ENCODE assay signal across 12 mouse cellular contexts in genomic region chr9:41834487-41835404, GRCm38 (mm10).
DNase-seq lines count a peak whose midpoint lies in the region; ATAC-seq and TF ChIP-seq lines count a peak whose summit lies in the region.
"Had no signal": no experiment of that assay in that cellular context is flagged by ENCODE, and none has a peak within 500 bp of the region (broad histone marks: within the 10 kb centered on the region; RNA-seq: fewer than 3 reads in every experiment).

No protein-coding gene starts in this region.

- no peaks in the 10 kb centered on the region for H3K9me3 ChIP-seq in kidney, postnatal 0 days (replicated peaks; ENCODE audit: low read length)
- H3K9me3 ChIP-seq in forebrain, embryonic 16.5 days (ENCODE audit: control insufficient read depth, low read length): peaks cover 4% of the 10 kb centered on the region; the same call in 1 of the 2 replicates
- peaks cover 4% of the 10 kb centered on the region for H3K9me3 ChIP-seq in limb, embryonic 11.5 days (ENCODE audit: control insufficient read depth, low read length)
- H3K9me3 ChIP-seq in neural tube, embryonic 14.5 days (ENCODE audit: control insufficient read depth, low read length): no peaks in the 10 kb centered on the region
- H3K9me3 ChIP-seq: lung, embryonic 15.5 days had no signal

- 24% methylated on average over 11 of the region's 11 CpGs for WGBS in kidney, postnatal 0 days
- WGBS in forebrain, embryonic 16.5 days: 10% methylated on average over 11 of the region's 11 CpGs
- 17% methylated on average over 11 of the region's 11 CpGs for WGBS in limb, embryonic 11.5 days
- WGBS in neural tube, embryonic 14.5 days: 27% methylated on average over 11 of the region's 11 CpGs

- H3K9ac ChIP-seq in kidney, postnatal 0 days (ENCODE audit: low read depth, low read length): no peak overlapping the region
- H3K9ac ChIP-seq in forebrain, embryonic 16.5 days (replicated peaks; ENCODE audit: low read depth, low read length): no peak overlapping the region
- H3K9ac ChIP-seq in limb, embryonic 11.5 days (ENCODE audit: low read length): no peak overlapping the region
- 0 out of 2 replicates have a peak overlapping the region, but pooled peaks have one; percentile 17 for H3K9ac ChIP-seq in neural tube, embryonic 14.5 days (replicated peaks; ENCODE audit: low read depth, low read length)
- H3K9ac ChIP-seq: embryonic facial prominence, embryonic 13.5 days; lung, embryonic 15.5 days had no signal

- H3K36me3 ChIP-seq in kidney, postnatal 0 days (ENCODE audit: insufficient read depth, low read length): no peaks in the 10 kb centered on the region
- no peaks in the 10 kb centered on the region for H3K36me3 ChIP-seq in forebrain, embryonic 16.5 days (ENCODE audit: control insufficient read depth, insufficient read depth)
- H3K36me3 ChIP-seq in limb, embryonic 11.5 days (ENCODE audit: control insufficient read depth, insufficient read depth, low read length): no peaks in the 10 kb centered on the region
- no peaks in the 10 kb centered on the region for H3K36me3 ChIP-seq in neural tube, embryonic 14.5 days (ENCODE audit: control insufficient read depth, insufficient read depth, low read length)
- H3K36me3 ChIP-seq: embryonic facial prominence, embryonic 13.5 days; lung, embryonic 15.5 days had no signal

- H3K4me3 ChIP-seq in kidney, postnatal 0 days (replicated peaks; ENCODE audit: low read depth, low read length): no peak overlapping the region
- no peak overlapping the region for H3K4me3 ChIP-seq in forebrain, embryonic 16.5 days (replicated peaks; ENCODE audit: low read length)
- H3K4me3 ChIP-seq in limb, embryonic 11.5 days (ENCODE audit: low read depth, low read length): no peak overlapping the region
- no peak overlapping the region for H3K4me3 ChIP-seq in neural tube, embryonic 14.5 days (ENCODE audit: low read depth, low read length)
- H3K4me3 ChIP-seq: embryonic facial prominence, embryonic 13.5 days; lung, embryonic 15.5 days had no signal

- TF ChIP-seq CTCF in kidney, postnatal 0 days (IDR thresholded peaks at IDR 0.05; ENCODE audit: low read depth): no peak

- no peak overlapping the region for H3K4me2 ChIP-seq in kidney, postnatal 0 days (ENCODE audit: low read length)
- no peak overlapping the region for H3K4me2 ChIP-seq in forebrain, embryonic 16.5 days (ENCODE audit: low read length)
- H3K4me2 ChIP-seq in limb, embryonic 11.5 days (ENCODE audit: low read depth, severe bottlenecking): no peak overlapping the region
- H3K4me2 ChIP-seq in neural tube, embryonic 14.5 days (ENCODE audit: low read depth, low read length): no peak overlapping the region; the same call in 1 of the 2 replicates
- H3K4me2 ChIP-seq: embryonic facial prominence, embryonic 13.5 days; lung, embryonic 15.5 days had no signal

- no peaks in the 10 kb centered on the region for H3K4me1 ChIP-seq in kidney, postnatal 0 days (replicated peaks; ENCODE audit: insufficient read depth, low read length)
- peaks cover 8% of the 10 kb centered on the region for H3K4me1 ChIP-seq in forebrain, embryonic 16.5 days (replicated peaks; ENCODE audit: control insufficient read depth, insufficient read depth, low read length)
- no peaks in the 10 kb centered on the region for H3K4me1 ChIP-seq in limb, embryonic 11.5 days (ENCODE audit: control insufficient read depth, insufficient read depth, low read length)
- H3K4me1 ChIP-seq in neural tube, embryonic 14.5 days (ENCODE audit: control insufficient read depth, insufficient read depth, low read length): peaks cover 7% of the 10 kb centered on the region; the same call in 1 of the 2 replicates
- H3K4me1 ChIP-seq: lung, embryonic 15.5 days had no signal

- peak; percentile 38 for DNase-seq in kidney, postnatal 0 days (ENCODE audit: low spot score)
- DNase-seq in kidney, adult 9 months: no peak
- DNase-seq in limb, embryonic 11.5 days (ENCODE audit: low spot score): peak; percentile 71
- no peak for DNase-seq in cerebellum, postnatal 36 days
- DNase-seq in cerebellum, postnatal 4 days (ENCODE audit: low spot score in 2 of 2): no peak
- no peak for DNase-seq in kidney, postnatal 36 days
- DNase-seq: adrenal gland, adult 2 months; gastrocnemius, postnatal 36 days had no signal

- no peak overlapping the region for H3K27ac ChIP-seq in kidney, postnatal 0 days
- peak overlapping the region; percentile 70 for H3K27ac ChIP-seq in forebrain, embryonic 16.5 days (ENCODE audit: low read length)
- H3K27ac ChIP-seq in limb, embryonic 11.5 days (replicated peaks; ENCODE audit: low read depth, low read length): peak overlapping the region; percentile 49
- H3K27ac ChIP-seq in neural tube, embryonic 14.5 days (ENCODE audit: low read depth, low read length): peak overlapping the region; percentile 69
- H3K27ac ChIP-seq: embryonic facial prominence, embryonic 13.5 days; lung, embryonic 15.5 days had no signal

- H3K27me3 ChIP-seq in kidney, postnatal 0 days (ENCODE audit: insufficient read depth, low read length): no peaks in the 10 kb centered on the region
- H3K27me3 ChIP-seq in forebrain, embryonic 16.5 days (replicated peaks; ENCODE audit: control insufficient read depth, insufficient read depth, low read length): no peaks in the 10 kb centered on the region
- no peaks in the 10 kb centered on the region for H3K27me3 ChIP-seq in limb, embryonic 11.5 days (ENCODE audit: control insufficient read depth, insufficient read depth, low read length)
- no peaks in the 10 kb centered on the region for H3K27me3 ChIP-seq in neural tube, embryonic 14.5 days (ENCODE audit: control insufficient read depth, insufficient read depth, low read length)
- H3K27me3 ChIP-seq: embryonic facial prominence, embryonic 13.5 days; lung, embryonic 15.5 days had no signal

- no peak for ATAC-seq in kidney, postnatal 0 days (replicated peaks; ENCODE audit: low FRiP score, low read depth)
- ATAC-seq in forebrain, embryonic 16.5 days: peak; percentile 91
- ATAC-seq in limb, embryonic 11.5 days (ENCODE audit: insufficient number of reproducible peaks, low FRiP score, low TSS enrichment, low read depth): peak; percentile 89
- ATAC-seq in neural tube, embryonic 14.5 days (ENCODE audit: low read depth): peak; percentile 87

Comparison
In these comparisons a context has a peak if more than half of its experiments do, and no peak if none do; other contexts are left out.
1. DNase-seq: peak in kidney, postnatal 0 days (single experiment) and limb, embryonic 11.5 days (single experiment); none in kidney, adult 9 months (single experiment), cerebellum, postnatal 36 days (0 of 2), cerebellum, postnatal 4 days (0 of 2) and kidney, postnatal 36 days (0 of 2).